Mouse (Mus musculus) regulatory T cell (primary cell): ENCODE measurements around the gene Nr2c2.
"Not testable (repeated sequence)": the region's sequence is repeated elsewhere in the genome, so short reads cannot be mapped to it uniquely, and the experiment has no call there.

Experiments
- in situ Hi-C: fragments of 300-600 bp; cut with MboI, MseI; formaldehyde crosslinking; loops from one replicate; pipeline ENCODE4 v1.15.1; 2025; ENCODE audit warnings: high pct_unique_total_duplicates

The Nr2c2 gene

DNA sequence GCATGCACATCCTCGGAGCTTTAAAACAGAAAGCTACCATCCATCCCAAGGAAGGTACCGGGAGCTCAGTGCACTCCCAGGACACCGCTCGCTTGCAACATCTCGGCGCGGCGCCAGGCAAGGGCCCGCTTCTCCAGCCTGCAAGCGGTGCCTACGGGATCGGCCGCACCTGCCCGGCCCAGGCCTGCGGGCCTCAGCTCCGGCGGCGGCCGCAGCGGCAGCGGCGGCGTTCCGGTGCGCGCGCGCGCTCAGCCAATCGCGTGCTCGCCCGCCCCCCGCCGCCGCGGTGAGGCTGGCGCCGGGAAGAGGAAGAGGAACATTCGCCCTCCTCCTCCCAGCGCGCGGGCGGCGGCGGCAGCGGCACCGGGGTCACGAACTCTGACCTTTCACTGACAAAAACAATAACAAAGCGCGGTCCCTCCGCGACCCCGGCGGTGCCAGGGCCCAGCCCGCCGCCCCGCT, at the start of gene Nr2c2:
TSS of gene Nr2c2 (plus strand) at position 261 of the 462 bp plus-strand sequence.
- in situ Hi-C loops, result no loop called here

DNA sequence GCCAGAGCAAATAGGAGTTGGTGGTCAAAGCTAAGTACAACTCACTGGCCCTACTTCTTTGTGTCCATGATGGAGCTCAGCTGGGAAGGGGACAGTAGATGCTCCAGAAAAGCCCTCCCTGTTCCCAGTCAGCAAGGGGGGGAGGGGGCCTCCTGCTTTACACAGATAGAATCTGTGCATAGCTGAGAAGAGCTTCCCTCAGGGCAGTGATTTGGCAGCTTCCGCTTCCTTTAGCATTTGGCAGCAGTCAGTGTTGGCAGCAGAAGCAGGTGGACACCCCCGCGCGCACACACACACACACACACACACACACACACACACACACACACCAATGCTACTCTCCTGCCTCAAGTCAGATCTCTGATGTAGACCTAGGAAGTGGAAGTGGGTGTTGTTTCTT, 49.1 kb upstream of the Nr2c2 start:
- in situ Hi-C loops, result no loop called here

DNA sequence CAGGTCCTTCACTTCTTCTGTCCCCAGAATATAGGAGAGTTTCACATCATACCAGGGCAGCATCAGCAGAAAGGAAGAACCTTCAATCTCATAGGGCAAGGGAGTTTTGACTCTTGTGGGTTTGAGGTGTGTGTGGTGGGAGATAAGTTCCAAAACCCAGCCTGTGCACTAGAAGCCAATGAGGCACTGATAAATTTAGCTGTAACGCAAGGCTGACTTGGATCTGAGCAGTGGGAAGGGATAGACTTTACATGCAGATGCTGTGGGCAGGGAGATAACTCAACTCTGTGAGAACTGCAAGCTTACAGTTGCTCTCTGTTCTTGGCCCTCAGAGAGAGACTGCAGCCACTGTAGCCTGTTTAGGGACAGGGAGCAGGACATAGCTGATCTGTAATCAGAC, 48.3 kb upstream of the Nr2c2 start:
- in situ Hi-C loops, result no loop called here

DNA sequence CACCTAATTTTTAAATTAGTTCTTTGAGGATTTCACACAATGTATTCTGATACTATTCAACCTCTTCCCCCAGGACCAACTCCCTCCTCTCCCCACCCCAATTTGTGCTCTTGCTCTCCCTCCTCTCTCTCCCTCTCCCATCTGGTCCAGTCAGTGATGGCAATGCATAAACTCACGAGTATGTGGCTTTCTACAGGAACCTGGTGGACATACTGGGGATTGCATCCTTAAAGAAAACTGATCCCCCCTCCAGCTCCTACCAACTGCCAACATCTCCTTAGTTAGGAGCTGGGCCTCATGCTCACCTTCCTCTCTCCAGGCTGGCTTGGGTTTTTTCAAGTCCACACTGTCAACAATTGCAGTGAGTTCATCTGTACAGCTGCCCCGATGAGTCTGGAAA, 33.4 kb upstream of the Nr2c2 start:
- in situ Hi-C loops, result loop anchor here (25.0 kb wide), 1 partner anchor 495 kb away; no protein-coding TSS in a partner anchor

DNA sequence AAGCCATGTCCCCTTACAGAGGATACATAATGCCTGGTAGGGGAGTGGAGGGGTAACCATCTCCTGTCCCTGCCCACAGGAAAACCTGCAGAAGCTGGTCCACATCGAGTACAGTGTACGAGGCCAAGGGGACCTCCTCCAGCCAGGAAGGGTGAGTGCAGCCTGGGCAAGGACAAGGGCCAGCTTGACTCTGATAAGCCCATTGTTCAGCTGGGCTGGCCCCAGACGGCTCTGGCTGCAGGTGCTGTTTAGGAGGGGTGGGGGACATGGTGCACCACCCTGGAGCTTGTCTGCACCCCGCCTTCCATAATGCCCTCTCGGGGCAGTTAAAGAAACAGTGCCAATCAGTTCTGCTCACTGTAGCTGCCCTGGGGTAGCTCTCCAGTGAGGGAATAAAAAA, 29.5 kb upstream of the Nr2c2 start:
- in situ Hi-C loops, result loop anchor here (10.0 to 25.0 kb wide), 2 partner anchors 277 to 499 kb away; no protein-coding TSS in a partner anchor

DNA sequence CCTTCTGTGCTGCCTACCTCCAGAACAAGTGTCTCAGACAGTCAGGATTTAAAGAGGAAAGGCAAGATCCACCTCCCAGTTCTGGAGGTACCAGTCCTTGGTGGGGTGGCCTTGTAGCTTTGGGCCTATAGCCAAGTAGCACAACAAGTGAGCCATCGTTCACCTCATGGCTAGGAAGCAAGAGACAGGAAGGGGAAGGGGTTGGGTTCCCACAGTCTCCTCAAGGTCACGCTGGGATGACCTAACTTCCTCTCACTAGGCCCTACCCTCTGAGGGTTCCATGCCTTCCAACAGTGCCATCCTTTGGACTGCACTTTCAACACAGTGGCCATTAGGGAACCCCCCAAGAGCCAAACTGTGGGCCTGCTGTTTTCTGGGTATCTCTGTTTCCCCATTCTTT, 27.7 kb upstream of the Nr2c2 start:
- in situ Hi-C loops, result loop anchor here (10.0 to 25.0 kb wide), 2 partner anchors 279 to 501 kb away; no protein-coding TSS in a partner anchor

DNA sequence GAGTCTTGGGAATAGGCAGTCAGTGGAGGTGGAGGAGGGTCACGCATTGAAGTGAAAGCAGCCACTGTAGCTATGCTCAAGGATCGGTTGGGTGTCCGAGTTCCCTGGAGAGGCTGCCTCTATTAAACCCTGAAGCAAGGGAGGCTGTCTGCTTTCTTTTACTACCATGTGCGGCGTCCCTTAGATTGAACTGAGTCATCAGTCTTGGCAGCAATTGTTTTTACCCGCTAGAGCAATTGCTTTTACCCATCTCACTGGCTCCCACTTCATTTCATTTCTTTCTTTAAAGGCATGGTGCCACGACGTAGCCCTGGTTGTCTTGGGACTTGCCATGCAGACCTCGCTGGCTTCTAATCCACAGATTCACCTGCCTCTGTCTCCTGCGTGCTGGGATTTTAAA, 27.1 kb upstream of the Nr2c2 start:
- in situ Hi-C loops, result loop anchor here (10.0 to 25.0 kb wide), 2 partner anchors 279 to 502 kb away; no protein-coding TSS in a partner anchor

DNA sequence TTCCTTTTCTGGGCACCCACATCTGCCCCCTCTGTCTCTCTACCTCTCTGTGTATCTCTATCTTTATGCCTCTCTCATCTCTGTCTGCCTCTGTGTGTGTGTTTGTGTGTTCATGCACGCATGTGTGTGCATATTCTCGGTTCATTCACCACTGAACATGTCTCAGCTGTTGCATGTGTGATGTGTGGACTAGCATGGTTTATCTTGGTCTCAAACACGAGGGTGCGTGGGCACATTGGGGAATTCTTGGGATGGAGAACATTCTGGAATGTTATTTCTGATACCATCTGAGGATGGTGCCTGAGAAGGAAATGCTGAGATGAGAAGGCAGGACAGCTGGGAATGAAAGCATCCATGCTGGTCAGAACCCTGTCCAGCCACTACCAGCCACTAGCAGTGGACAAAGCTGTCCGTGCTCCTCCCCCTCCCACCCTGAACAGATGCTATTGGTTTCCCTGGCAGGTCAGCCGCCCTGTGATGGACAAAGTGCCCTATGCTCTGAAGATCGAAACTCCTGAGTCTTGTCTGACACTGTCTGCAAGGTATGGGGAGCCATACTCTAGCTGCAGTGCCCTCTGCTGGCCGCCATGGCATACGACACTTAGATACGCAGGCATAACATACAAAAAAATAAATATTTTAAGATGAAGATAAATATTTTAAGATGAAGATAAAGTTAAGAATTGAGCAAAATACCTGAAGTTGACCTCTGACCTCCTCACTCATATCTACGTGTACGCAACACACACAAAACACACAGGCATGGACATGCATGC, 25.3 kb upstream of the Nr2c2 start:
- in situ Hi-C loops, result loop anchor here (5.0 to 25.0 kb wide), 3 partner anchors 169 to 504 kb away; no protein-coding TSS in a partner anchor

DNA sequence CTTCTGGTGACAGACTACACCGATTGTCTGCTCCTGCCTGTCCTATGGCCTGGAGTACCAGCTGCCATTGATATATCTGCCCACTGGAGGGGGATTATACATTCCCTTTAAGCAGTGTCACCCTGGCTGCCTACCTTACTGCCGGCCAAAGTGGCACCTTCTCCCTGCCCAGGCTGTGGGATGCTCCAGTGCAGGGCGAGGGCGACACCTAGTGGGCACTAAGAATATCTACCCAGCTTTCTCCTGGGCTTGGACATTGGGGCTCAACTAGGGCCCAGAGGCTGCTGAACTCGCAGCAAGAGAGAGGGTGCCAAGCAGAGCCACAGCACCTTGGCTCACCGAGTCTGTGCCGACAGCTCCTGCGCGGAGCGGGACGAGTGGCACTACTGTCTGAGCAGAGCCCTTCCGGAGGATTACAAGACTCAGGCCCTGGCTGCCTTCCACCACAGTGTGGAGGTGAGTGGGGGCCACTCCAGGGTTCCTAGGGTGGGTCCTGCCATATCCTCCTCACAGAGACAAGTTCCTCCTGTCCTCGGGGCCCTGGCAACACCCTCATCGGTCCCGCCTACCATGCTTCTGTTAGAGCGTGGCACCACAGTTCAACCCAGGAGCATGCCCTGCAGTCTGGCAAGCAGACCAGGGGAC, 23.9 kb upstream of the Nr2c2 start:
- in situ Hi-C loops, result loop anchor here (5.0 to 25.0 kb wide), 3 partner anchors 170 to 505 kb away; no protein-coding TSS in a partner anchor

DNA sequence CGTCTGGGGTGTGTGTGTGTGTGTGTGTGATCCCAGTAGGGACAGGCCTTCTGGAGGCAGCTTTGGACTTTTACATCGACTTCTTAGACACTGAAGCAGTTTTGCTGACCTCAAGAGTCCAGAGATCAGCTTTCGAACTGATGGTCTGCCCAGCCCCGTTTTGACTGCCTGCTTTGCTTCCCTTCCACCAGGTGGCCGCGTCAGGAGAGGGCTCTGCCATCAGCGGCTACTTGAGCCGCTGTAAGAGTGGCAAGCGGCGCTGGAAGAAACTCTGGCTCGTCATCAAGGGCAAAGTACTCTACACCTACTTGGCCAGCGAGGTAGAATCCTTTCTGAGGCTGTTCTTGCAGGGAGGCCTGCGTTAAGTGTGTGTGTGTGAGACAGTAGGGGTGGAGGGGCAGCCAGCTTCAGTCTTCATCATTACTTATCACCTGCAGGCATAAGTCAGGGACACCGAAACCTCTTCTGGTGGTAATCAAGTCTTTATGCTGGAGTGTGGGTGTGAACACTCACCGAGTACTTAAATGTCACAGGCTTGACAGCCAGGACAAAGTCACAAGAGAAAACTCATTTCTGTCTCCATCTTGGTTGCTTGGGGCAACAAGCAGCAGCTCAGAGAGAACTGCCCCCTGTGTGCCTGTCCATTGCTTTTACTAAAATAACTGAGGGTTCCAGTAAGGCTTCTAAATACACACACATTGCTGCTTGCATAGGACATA, 19.9 kb upstream of the Nr2c2 start:
- in situ Hi-C loops, result loop anchor here (25.0 kb wide), 1 partner anchor 509 kb away; no protein-coding TSS in a partner anchor

DNA sequence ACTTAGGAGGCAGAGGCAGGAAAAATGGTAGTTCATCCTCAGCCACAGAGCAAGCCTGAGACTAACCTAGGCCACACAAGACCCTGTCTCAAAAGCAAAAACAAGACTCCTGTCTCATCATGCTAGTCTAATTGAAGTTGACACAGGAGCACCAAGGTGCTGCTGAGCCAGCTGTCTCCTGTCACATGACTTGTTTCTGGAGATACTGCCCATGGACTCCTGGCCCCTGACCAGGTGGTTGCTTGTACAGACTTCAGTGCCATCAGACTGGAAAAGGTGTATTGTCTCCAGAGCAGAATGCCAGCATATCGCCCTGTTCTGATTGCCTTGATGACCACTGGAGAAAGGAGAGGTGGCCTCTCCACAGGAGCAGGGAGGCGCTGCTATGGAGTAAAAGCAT, 10.5 kb upstream of the Nr2c2 start:
- in situ Hi-C loops, result no loop called here

DNA sequence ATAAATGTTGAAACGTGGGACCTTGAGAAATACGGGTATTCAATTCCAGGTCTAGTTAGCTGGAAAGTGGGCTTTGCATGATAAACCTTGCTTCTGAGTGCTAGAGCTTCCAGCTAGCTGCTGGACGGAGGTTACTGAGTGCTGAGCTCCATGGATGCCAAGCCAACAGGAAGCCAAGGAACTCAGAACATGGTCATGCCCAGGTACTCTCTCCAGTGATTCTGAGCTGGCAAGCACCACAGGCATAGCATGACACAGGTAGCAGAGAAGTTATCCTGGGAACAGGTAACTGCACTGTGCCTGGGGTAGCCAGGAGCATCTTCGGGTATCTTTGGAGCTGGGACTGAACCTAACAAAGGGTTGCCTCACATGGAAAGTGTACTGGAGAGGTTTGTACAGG, 8.4 kb upstream of the Nr2c2 start:
- in situ Hi-C loops, result no loop called here

DNA sequence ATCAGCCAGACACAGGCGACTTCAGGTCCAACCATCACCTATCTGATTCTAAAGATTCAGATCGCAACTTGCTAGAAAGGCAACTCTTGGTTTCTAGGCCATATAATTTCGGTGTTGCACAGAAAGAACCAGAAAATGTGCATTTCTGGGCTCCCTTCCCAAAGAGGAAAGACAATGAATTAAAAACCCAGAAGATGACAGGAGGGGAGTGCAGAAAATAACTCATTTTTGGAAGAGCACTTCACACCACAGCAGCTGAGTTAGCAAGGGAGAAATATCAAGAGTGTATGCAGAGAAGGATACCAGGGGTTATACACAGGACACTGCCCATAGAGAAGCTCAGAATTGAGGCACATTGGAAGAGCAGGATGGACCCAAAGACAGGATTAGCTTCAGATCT, 6.3 kb upstream of the Nr2c2 start:
- in situ Hi-C loops, result no loop called here

DNA sequence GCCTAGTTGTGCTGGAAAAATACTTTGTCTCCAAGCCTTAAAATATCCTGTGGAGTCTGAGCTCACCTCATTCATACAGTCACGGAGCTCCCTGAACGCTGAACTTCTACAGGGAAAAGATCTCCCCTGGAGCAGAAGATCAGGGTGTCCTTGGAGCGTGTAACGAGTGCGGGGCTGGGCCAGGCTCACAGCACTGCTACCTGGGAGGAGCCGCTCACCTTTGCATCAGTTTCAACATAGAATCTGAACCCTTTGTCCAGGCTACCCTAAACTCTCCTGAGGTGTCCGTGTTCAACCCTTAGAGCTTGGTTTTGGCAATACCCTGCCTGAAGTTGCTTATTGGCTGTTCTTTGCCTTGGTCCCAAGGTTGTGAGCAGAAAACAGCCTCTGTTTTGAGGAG, 2.0 kb upstream of the Nr2c2 start:
- in situ Hi-C loops, result not testable (repeated sequence)

DNA sequence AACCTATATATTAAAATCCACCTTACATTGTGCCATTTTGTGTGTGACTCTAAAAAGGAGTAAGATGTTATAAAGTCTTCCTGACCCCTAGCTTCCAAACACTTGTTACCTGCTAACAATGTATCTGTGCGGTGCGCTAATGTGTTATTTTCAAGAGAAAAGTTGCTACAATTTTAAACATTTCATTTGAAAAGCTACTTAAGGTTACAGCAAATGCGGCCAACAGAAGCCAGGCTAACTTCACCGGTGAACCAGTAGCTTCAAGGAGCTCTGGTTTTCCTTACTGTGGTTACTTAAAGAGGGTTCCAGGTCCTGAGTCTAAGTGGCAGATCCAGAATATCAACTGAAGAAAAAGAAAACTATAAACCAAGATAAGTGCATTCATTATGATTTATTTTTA, 1.2 kb upstream of the Nr2c2 start:
- in situ Hi-C loops, result no loop called here

DNA sequence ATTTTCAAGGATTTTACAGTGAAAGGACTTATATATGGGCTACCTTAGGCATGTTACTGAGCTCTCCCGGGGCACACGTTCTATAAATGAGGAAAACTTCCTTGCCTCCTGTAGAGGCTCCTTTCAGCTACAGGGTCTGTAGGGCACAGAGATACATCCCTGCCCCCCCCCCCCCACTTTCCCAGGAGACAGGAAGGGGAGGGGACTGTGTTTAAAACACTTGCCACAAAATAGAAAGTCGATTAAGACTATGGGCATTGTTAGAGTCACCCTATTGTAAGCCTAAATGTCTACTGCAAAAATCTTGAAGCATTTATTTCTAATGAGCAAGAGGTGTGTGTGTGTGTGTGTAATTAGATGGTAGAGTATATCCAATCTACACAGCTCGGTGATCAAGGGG, 693 bp upstream of the Nr2c2 start:
- in situ Hi-C loops, result no loop called here

DNA sequence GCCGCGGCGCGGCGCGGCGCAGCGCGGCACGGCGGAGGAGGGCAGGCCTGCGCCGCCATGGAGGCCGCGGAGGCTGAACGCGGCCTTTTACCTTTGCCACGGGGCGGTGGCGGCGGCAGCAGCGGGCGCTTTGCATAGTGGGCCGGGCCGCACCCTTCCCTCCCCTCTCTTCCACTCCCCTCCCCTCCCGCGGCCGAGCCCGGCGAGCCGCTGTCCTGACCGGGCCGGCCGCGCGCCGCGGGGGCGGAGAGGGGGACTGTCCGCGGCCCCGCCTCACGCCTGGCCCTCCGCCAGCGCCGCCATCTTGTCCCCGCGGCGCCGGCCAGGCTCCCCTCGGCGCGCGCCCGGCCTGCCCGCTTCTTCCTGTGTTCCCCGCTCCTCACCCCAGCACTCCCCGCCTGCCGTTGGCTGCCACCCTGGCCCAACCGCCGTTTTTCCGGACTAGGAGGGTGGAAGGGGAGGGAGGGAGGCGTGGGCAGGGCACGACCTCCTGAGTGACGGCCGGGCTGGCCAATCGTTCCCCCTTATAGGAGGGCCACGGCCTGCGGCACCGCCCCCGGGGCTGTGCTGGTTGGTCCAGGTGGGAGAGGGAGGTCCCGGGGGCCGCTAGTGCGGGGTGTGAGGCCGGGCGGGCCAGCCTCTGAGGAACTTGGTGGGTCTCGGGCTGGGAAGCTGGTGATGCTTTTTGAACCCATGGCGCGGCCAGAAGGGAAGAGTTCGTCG, 738 bp downstream of the Nr2c2 start:
- in situ Hi-C loops, result no loop called here

DNA sequence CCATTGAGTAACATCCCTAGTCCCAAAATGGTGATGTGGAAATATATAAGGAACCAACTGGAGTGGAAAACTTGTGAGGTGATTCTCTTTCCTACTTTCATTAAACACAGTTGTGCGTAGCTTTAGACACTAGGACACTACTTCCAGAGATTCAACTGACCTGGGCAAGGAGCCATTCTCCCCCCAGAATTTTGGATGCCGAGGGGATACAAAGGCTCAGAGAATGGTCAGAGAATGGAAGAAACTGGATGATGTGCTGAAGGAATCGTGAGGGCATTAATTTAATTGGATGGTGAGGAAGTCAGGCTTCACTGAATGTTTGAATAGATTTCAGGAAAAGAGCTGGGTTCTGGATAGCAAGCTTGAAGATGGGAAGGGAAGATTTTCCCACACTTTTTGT, 1.5 kb downstream of the Nr2c2 start:
- in situ Hi-C loops, result no loop called here

DNA sequence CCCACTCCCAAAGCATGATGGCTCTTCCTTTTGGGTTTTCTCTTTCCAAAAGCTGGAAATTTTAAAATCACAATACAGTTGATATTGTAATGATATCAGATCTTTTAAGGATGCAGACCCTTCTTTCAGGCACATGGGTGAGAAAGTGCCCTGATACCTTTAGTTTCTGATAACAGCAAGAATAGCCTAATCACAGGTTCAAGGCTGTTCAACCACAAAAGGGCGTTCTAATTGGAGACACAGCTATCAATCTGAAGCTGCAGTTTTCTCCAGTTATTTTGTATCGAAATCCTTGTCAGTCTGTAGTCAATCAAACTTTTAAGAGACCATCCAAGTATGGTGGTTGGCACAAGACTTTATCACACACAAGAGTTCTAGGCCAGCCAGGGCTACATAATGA, 2.7 kb downstream of the Nr2c2 start:
- in situ Hi-C loops, result no loop called here

DNA sequence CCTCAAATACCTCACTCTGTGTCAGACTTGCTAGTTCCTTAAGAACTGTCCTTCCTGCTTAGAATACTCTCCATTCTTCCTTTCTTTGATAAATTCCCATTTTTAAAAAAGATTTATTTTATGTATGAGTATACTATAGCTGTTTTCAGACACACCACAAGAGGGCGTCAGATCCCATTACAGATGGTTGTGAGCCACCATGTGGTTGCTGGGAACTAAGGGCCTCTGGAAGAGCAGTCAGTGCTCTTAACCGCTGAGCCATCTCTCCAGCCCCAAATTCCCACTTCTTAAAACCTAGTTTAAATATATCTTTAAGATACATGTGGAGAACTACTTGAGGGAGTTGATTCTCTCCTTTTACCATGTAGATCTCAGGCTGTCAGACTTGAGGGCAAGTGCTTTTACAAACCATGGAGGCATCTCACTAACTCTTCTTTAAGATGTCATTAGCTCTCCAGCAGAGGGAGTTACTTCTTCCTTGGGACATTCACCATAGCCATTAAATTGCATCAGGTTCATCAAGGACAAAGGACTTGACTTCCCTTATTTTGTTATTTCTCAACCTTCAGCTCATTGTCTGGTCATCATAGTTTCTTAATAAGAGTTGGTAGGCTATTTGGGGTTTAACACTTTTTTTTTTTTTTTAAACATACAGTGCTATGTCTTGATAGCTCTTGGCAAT, 9.6 kb downstream of the Nr2c2 start:
- in situ Hi-C loops, result no loop called here

DNA sequence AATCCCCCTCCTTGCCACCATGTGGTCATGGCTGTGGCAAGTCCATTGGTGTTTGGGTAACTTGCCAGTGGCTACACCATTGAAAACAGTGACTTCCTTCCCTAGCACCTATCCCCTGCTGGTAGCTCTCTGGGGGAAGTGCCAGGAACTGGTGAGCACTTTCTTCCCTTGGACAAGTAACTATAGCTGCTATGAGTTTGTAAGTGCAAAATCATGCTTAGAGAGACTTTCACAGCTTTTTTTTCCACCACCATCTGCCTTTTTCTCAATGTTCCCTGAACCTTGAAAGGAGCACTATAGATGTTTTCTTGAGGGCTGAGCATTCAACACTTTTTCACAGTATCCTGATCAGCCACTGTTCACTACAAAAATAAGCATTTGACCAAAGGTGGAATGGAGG, 33.4 kb downstream of the Nr2c2 start:
- in situ Hi-C loops, result no loop called here
